Mouse (Mus musculus): ENCODE results near the gene Prkx. TPM values are rescaled to one million over a fixed set of nuclear protein-coding genes. Genes with fewer than 3 reads are reported as not detected.

Prkx gene
- 10.7 TPM for polyA plus RNA-seq (2014; fragmentation: Illumina TruSeq; extraction: RNeasy Lipid Tissue Mini Kit (QIAGEN cat#74804); ENCODE audit: low read depth, low replicate concordance)

DNA sequence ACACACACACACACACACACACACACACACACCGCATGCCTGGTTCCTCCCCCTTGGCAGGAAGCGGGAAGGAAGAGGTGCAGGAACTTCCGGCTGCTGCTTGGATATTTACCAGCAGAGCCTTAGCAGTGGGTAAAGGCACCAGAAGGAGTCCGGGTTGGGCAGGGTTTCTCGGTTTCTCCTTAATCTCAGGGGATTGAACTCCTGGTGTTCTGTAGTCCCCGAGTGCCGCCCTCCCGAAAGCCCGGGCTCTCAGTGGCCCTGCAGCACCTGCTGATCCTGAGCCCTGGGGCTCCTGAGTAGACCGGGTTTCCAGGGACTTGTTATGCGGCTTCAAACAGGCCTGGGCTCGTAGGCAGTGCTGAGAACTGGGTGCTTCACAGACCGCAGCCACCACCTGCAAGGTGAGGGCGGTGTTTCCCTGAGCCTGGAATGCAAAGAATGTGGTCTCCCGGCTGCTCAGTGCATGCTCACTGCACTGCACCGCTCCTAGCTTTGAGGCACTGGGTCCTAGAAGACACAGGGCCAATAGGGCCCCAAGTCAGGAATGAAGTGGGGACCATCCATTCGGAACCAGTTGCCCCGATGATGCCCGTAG lies at the start of gene Prkx:
Gene Prkx, minus strand, starts transcription at position 41 of the 598 bp plus-strand sequence.

Other genes with a start within 250 kb of the Prkx start
- not detected for gene Pbsn, start 57.3 kb upstream of the Prkx start, polyA plus RNA-seq (2014; fragmentation: Illumina TruSeq; extraction: RNeasy Lipid Tissue Mini Kit (QIAGEN cat#74804); ENCODE audit: low read depth, low replicate concordance)
- gene Gm14744, start 68.5 kb upstream of the Prkx start, polyA plus RNA-seq (2014; fragmentation: Illumina TruSeq; extraction: RNeasy Lipid Tissue Mini Kit (QIAGEN cat#74804); ENCODE audit: low read depth, low replicate concordance): 0.29 TPM
- not detected for gene 5430402E10Rik, start 128.8 kb upstream of the Prkx start, polyA plus RNA-seq (2014; fragmentation: Illumina TruSeq; extraction: RNeasy Lipid Tissue Mini Kit (QIAGEN cat#74804); ENCODE audit: low read depth, low replicate concordance)